Mouse (Mus musculus): Measurements from ENCODE around the gene Mrc1. TPM values are rescaled to one million over a fixed set of nuclear protein-coding genes. Genes with fewer than 3 reads are reported as not detected.
A peak's percentile ranks its signal among the peaks of the same experiment; 100 is the strongest.
"Not testable (repeated sequence)": the region's sequence is repeated elsewhere in the genome, so short reads cannot be mapped to it uniquely, and the experiment has no call there.

The Mrc1 gene
- total RNA-seq (2014; fragmentation: Nextera tagmentation) (not detected in 2 replicates), total RNA-seq (2017) (1.5 TPM in 1 of 2 replicates, not detected in the other)

GRCm38 (mm10) chr2:14229149-14229548 is at the start of gene Mrc1:
Gene Mrc1, plus strand, starts transcription at chr2:14229392.
- ATAC-seq (replicated peaks; ENCODE audit: low FRiP score, low TSS enrichment, poor library complexity, severe bottlenecking), result no peak

- ATAC-seq (replicated peaks; ENCODE audit: low FRiP score, low TSS enrichment, poor library complexity, severe bottlenecking), result no peak
Observed at GRCm38 (mm10) chr2:14184375-14184774, 44.8 kb upstream of the Mrc1 start.

GRCm38 (mm10) chr2:14190684-14191083 is 38.5 kb upstream of the Mrc1 start:
- ATAC-seq (replicated peaks; ENCODE audit: low FRiP score, low TSS enrichment, poor library complexity, severe bottlenecking), result no peak

DNA sequence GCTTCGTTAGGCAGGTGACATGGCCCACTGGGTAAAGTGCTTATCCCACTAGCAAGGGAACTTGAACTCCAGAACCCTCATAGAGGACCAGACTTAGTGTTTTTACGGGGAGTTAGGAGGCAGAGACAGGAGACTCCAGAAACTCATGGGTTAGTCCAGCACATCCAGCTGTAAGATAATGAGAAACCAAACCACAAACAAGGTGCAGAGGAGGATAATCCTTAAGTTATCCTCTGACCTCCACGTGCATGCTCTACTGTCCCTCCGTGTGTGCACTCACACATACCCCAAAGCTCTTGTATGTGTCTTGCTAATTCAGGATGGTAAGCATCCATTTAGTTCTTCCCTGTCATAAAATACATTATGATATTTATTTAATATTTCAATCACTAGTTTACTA is 37.6 kb upstream of the Mrc1 start:
- ATAC-seq (replicated peaks; ENCODE audit: low FRiP score, low TSS enrichment, poor library complexity, severe bottlenecking), result peak; percentile 68

DNA sequence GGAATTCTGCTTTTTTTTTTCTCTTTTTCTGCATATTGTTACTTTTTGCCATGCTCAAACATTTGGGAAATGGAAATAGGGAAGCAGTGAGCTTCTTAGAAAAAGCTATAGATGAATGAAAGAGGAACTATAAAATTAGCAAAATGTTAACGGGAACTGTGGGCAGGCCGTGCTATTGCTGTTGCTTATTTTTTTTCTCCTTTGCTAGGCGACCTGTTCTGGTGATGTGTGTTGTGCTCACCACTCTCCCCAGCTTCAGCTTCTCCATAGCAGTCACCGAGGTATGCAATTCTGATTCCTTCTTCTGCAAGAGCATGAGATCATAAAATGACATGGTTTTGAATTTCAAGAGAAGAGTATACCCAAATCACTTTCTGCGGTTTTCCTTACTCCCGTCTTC is 37.1 kb upstream of the Mrc1 start:
- ATAC-seq (replicated peaks; ENCODE audit: low FRiP score, low TSS enrichment, poor library complexity, severe bottlenecking), result no peak

GRCm38 (mm10) chr2:14198325-14198903 is 30.8 kb upstream of the Mrc1 start:
- ATAC-seq (replicated peaks; ENCODE audit: low FRiP score, low TSS enrichment, poor library complexity, severe bottlenecking), result not testable (repeated sequence)

- ATAC-seq (replicated peaks; ENCODE audit: low FRiP score, low TSS enrichment, poor library complexity, severe bottlenecking), result peak; percentile 47; the same call in 1 of the 2 replicates
Observed at GRCm38 (mm10) chr2:14199621-14200020, 29.6 kb upstream of the Mrc1 start.

DNA sequence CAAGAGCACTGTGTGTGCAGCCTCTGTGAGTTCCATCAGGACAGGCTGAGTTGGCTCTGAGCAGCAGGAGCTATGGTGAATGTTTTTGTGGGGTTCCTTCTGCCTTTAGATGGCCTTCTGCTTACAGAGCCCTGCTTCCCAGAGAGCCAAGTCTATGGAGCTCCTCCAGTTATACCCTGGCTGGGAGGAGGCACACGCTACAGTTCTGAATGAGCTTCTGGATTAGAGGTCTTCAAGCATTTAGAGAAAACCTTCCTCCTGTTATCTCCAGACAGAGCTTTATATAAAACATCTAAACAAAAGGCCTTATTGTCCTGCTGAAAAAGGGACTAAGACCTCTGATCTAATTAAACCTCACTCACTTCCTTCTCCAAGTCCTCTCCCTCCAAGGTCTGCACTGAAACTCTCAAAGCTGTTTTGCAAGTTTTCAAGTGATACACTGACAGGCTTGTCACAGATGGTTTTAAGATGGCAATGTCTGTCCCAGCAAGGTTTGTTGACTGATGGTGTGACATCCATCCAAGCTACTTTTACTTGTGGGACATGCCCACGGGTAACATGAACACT is 28.2 kb upstream of the Mrc1 start:
- ATAC-seq (replicated peaks; ENCODE audit: low FRiP score, low TSS enrichment, poor library complexity, severe bottlenecking), result not testable (repeated sequence)

DNA sequence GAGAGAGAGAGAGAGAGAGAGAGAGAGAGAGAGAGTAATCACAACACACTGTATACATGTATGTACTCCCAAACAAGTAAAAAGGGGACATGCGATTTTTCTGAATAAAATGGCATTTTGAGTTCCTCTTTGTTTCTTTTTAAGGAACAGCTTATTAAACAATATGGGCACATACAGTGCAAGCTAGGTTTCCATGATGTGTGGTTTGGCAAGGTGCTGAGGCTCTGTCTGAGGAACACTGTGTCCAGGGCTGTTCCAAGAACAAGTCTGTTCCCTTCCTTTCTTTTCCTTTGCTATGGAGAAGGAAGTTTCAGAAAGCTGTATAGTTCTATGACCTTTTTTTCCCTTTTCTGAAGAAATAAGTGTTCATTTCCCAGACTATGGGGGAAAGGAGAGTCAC is 24.9 kb upstream of the Mrc1 start:
- no peak for ATAC-seq (replicated peaks; ENCODE audit: low FRiP score, low TSS enrichment, poor library complexity, severe bottlenecking)

- ATAC-seq (replicated peaks; ENCODE audit: low FRiP score, low TSS enrichment, poor library complexity, severe bottlenecking), result no peak
Observed at GRCm38 (mm10) chr2:14206798-14207197, 22.4 kb upstream of the Mrc1 start.

DNA sequence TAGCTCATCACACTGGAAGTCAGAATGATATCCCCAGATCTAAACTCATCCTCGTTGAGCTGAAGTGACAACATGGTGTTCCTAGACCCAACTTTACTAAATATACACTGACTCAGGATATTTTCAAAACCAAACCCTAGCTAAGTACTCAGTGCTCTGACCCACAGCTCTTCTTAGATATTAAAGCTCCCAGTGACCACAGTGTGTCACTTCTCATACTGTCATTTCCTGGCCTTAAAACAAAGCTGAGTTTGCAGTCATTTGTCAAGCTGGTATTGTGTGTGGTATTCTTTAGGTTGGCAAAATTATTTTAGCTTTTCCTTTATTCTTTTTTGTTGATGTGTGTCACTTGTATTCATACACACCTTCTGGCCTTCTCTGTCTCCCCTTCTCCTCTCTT is 18.5 kb upstream of the Mrc1 start:
- no peak for ATAC-seq (replicated peaks; ENCODE audit: low FRiP score, low TSS enrichment, poor library complexity, severe bottlenecking)

- no peak for ATAC-seq (replicated peaks; ENCODE audit: low FRiP score, low TSS enrichment, poor library complexity, severe bottlenecking)
Observed at GRCm38 (mm10) chr2:14211606-14212005, 17.6 kb upstream of the Mrc1 start.

DNA sequence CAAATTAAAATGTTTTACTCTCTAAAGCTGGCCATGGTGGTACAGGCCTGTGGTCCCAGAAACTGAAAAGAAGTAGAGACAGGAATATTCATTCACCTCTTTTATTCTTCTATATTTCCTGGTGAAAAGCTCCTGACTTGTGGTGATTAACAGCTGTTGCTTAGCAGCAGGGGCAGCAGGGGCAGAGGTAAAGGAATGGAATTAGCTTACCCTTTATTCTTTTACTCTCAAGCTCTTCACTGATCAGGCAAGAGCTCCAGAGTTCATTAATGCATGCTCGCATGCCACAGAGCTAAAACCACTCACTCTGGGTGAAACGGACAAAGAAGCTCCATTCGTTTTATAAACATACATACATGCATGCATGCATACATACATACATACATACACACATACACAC is 14.4 kb upstream of the Mrc1 start:
- no peak for ATAC-seq (replicated peaks; ENCODE audit: low FRiP score, low TSS enrichment, poor library complexity, severe bottlenecking)

GRCm38 (mm10) chr2:14216653-14217052 is 12.5 kb upstream of the Mrc1 start:
- ATAC-seq (replicated peaks; ENCODE audit: low FRiP score, low TSS enrichment, poor library complexity, severe bottlenecking), result no peak

GRCm38 (mm10) chr2:14218126-14218525 is 11.1 kb upstream of the Mrc1 start:
- ATAC-seq (replicated peaks; ENCODE audit: low FRiP score, low TSS enrichment, poor library complexity, severe bottlenecking), result no peak

DNA sequence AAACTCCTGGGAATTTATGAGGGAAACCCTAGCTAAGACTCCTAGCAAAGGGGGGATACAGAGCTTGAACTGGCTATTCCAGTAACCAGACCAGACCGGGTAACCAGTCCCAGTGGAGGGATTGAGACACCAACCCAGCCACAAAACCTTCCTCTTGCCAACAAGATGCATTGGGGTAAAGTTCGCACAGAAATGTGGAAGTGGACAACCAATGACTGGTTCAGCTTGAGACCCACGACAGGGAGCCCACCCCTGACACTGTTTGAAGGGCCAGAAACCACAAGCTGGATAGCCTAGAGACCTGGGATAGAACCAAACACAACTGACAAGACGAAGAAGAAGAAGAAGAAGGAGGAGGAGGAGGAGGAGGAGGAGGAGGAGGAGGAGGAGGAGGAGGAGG is 4.8 kb upstream of the Mrc1 start:
- no peak for ATAC-seq (replicated peaks; ENCODE audit: low FRiP score, low TSS enrichment, poor library complexity, severe bottlenecking)

- no peak for ATAC-seq (replicated peaks; ENCODE audit: low FRiP score, low TSS enrichment, poor library complexity, severe bottlenecking)
Observed at GRCm38 (mm10) chr2:14228495-14228894, 697 bp upstream of the Mrc1 start.

GRCm38 (mm10) chr2:14229979-14230378 is 787 bp downstream of the Mrc1 start:
- no peak for ATAC-seq (replicated peaks; ENCODE audit: low FRiP score, low TSS enrichment, poor library complexity, severe bottlenecking)

DNA sequence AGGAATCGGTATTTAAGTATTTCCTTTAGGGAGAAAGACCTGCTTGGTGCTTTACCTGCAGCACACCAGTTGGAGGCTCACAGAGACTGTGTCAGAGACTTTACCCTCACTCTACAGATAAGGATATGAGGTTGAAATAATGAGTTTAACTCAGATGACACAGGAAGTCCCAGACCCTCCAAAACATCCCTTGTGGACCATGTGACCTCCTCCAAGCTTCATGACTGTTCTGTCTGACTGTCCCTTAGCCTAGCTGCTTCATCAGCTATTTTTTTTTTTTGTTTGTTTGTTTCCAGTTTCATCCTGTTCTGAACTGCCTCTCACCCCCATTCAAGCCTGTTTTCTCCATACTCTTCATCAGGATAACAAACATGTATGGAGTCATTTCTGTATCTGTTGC is 3.7 kb downstream of the Mrc1 start:
- 0 out of 2 replicates have a peak, but pooled peaks have one; percentile 14 for ATAC-seq (replicated peaks; ENCODE audit: low FRiP score, low TSS enrichment, poor library complexity, severe bottlenecking)

- no peak for ATAC-seq (replicated peaks; ENCODE audit: low FRiP score, low TSS enrichment, poor library complexity, severe bottlenecking)
Observed at GRCm38 (mm10) chr2:14233983-14234382, 4.8 kb downstream of the Mrc1 start.

- ATAC-seq (replicated peaks; ENCODE audit: low FRiP score, low TSS enrichment, poor library complexity, severe bottlenecking), result no peak
Observed at GRCm38 (mm10) chr2:14235319-14235718, 6.1 kb downstream of the Mrc1 start.
